Mouse (Mus musculus) heart, adult 2 months (tissue): ENCODE data around the gene Gm4559. TPM values are rescaled to one million over a fixed set of nuclear protein-coding genes. Genes with fewer than 3 reads are reported as not detected.
"Not testable (repeated sequence)": the region's sequence is repeated elsewhere in the genome, so short reads cannot be mapped to it uniquely, and the experiment has no call there.

Experiments
- DNase-seq, 2 experiments: peaks; one replicate each; pipeline ENCODE4 v3.0.0; 2021
- H3K27ac ChIP-seq: fragments of 200-600 bp; 2 replicates; pipeline ENCODE4 v1.8.1; 2022
- H3K27me3 ChIP-seq: fragments of 200-500 bp; 2 replicates; pipeline ENCODE4 v1.6.1; 2012; ENCODE audit warnings: mild to moderate bottlenecking, low read length, inconsistent platforms, mixed read lengths; ENCODE audit not compliant: control insufficient read depth, insufficient read depth
- H3K36me3 ChIP-seq: fragments of 200-500 bp; 2 replicates; pipeline ENCODE4 v1.6.1; 2012; ENCODE audit warnings: low read length, inconsistent platforms; ENCODE audit not compliant: control insufficient read depth, insufficient read depth
- H3K4me1 ChIP-seq: fragments of 200-500 bp; 2 replicates; pipeline ENCODE4 v1.6.1; 2011; ENCODE audit warnings: low read length; ENCODE audit not compliant: control insufficient read depth, insufficient read depth
- H3K4me3 ChIP-seq: fragments of 200-600 bp; 2 replicates; pipeline ENCODE4 v1.8.1; 2022
- H3K79me2 ChIP-seq: fragments of 200-500 bp; replicated peaks from 2 replicates; pipeline ENCODE4 v1.6.1; 2012; ENCODE audit warnings: mild to moderate bottlenecking, inconsistent platforms, low read length, moderate library complexity, mixed read lengths; ENCODE audit not compliant: control insufficient read depth, insufficient read depth
- H3K9ac ChIP-seq: fragments of 200-500 bp; 2 replicates; pipeline ENCODE4 v1.6.1; 2012; ENCODE audit warnings: low read depth, mild to moderate bottlenecking, control low read depth, inconsistent platforms, low read length, mixed read lengths
- CTCF ChIP-seq: fragments of 200-600 bp; IDR thresholded peaks from 2 replicates; pipeline ENCODE4 v1.8.1; 2022; ENCODE audit warnings: antibody characterized with exemption, mild to moderate bottlenecking, moderate library complexity
- EP300 ChIP-seq: fragments of 200-500 bp; IDR thresholded peaks from 2 replicates; pipeline ENCODE4 v1.6.1; 2011; ENCODE audit warnings: low read depth, low read length, control low read depth; ENCODE audit not compliant: insufficient read depth
- POLR2A ChIP-seq: fragments of 200-500 bp; IDR thresholded peaks from 2 replicates; pipeline ENCODE4 v1.6.1; 2011; ENCODE audit warnings: mild to moderate bottlenecking, low read depth, low read length, control low read depth; ENCODE audit not compliant: insufficient read depth
- WGBS: fragments of 180-500 bp; shearing (Covaris S2); methylation state at CpG from one replicate; pipeline ENCODE4 v1.1.7; 2018; 5-methylcytosine and 5-hydroxymethylcytosine counted together
- intact Hi-C: fragments of 180-260 bp; cut with DNase I; formaldehyde crosslinking; loops from one replicate; pipeline ENCODE4 v1.15.1; 2025
- polyA plus RNA-seq: library from polyadenylated mRNA; depleted of rRNA; stranded (reverse); fragments of >200 nt; gene quantifications from 2 replicates; pipeline ENCODE4 v1.2.3, GENCODE M21; 2012; rRNA removed
- total RNA-seq, 2 experiments: library from RNA; stranded (reverse); gene quantifications; 2 replicates each; pipeline ENCODE4 v1.2.3; 2021

The Gm4559 gene
- total and polyA plus RNA-seq, 3 experiments, result not detected

GRCm38 (mm10) chr7:142240978-142241377, 33.2 kb downstream of the Gm4559 start, which contains the start of gene Gm40460:
Gene Gm40460, minus strand, starts transcription at chr7:142241078.
- Histone ChIP-seq H3K36me3 (no peaks in the 10 kb centered on the region), H3K4me3 (no peak within 1 kb of the TSS), H3K9ac (no peak within 1 kb of the TSS), H3K4me1 (no peaks in the 10 kb centered on the region), H3K27me3 (no peaks in the 10 kb centered on the region), H3K79me2 (no peaks in the 10 kb centered on the region), H3K27ac (no peak within 1 kb of the TSS)
- 37% methylated on average over 2 of the region's 2 CpGs for WGBS
- no peak for DNase-seq
- no peak for TF ChIP-seq EP300
- TF ChIP-seq POLR2A, result no peak
- no peak for TF ChIP-seq CTCF
- intact Hi-C loops, result no loop called here

DNA sequence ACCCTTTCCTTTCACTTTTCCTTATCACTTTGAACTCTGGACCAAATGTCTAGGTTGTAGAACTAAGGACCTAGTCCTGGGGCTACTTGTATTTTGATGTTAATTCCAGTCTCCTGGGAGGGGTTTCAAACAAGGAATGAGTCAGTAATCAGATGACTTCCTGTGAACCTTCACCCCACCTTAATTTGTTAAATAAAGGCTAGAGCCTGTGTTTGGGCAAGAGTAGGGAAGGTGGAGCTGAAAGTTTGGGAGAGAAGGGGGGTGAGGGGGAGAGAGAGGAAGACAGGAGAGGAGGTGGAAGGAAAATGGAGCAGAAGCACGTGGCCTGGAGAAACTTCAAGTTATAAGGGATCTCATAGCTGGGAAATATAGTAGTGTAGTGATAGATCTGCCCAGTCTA, 42.6 kb downstream of the Gm4559 start:
- TF ChIP-seq CTCF, result no peak
- TF ChIP-seq POLR2A, result no peak
- TF ChIP-seq EP300, result no peak
- 33% methylated on average over 1 of the region's 1 CpGs for WGBS
- H3K27me3 ChIP-seq, result no peaks in the 10 kb centered on the region
- H3K36me3 ChIP-seq, result peaks cover 2% of the 10 kb centered on the region; the same call in 1 of the 2 replicates
- intact Hi-C loops, result no loop called here
- DNase-seq, result no peak
- no peaks in the 10 kb centered on the region for H3K79me2 ChIP-seq
- H3K9ac ChIP-seq, result no peak overlapping the region
- H3K4me1 ChIP-seq, result peaks cover 2% of the 10 kb centered on the region
- H3K4me3 ChIP-seq, result no peak overlapping the region
- no peak overlapping the region for H3K27ac ChIP-seq

GRCm38 (mm10) chr7:142229871-142230270, 44.3 kb downstream of the Gm4559 start, which contains the start of gene Krtap5-5:
Gene Krtap5-5, minus strand, starts transcription at chr7:142229971.
- H3K36me3 ChIP-seq, DNase-seq, H3K4me3 ChIP-seq, intact Hi-C loops, H3K79me2 ChIP-seq, H3K27me3 ChIP-seq, H3K9ac ChIP-seq, H3K27ac ChIP-seq, H3K4me1 ChIP-seq: not testable (repeated sequence)
- 28% methylated on average over 3 of the region's 3 CpGs for WGBS

GRCm38 (mm10) chr7:142224518-142224917, 49.6 kb downstream of the Gm4559 start:
- WGBS, result 34% methylated on average over 2 of the region's 2 CpGs
- H3K79me2 ChIP-seq, result no peaks in the 10 kb centered on the region
- intact Hi-C loops, result no loop called here

More at GRCm38 (mm10) chr7:142224518-142224917, 49.6 kb downstream of the Gm4559 start:
- H3K4me1 ChIP-seq, result no peaks in the 10 kb centered on the region
- no peak overlapping the region for H3K4me3 ChIP-seq
- no peak for DNase-seq
- H3K27ac ChIP-seq, result no peak overlapping the region
- no peaks in the 10 kb centered on the region for H3K36me3 ChIP-seq
- no peaks in the 10 kb centered on the region for H3K27me3 ChIP-seq
- TF ChIP-seq POLR2A (no peak), CTCF (no peak), EP300 (no peak)
- no peak overlapping the region for H3K9ac ChIP-seq

Other genes starting within 250 kb of the Gm4559 start
- gene Mob2, start 213.3 kb downstream of the Gm4559 start, total RNA-seq, result 10 to 100 TPM; 41.9 to 44.5 TPM
- gene Mob2, start 213.3 kb downstream of the Gm4559 start, polyA plus RNA-seq, result 44.8 and 58.9 TPM in 2 replicates
- 10 to 100 TPM; 37.4 to 43.2 TPM for gene Dusp8, start 178.5 kb downstream of the Gm4559 start, total RNA-seq
- gene Dusp8, start 178.5 kb downstream of the Gm4559 start, polyA plus RNA-seq, result 31.4 and 38.4 TPM in 2 replicates
- not detected for gene Gm45618, start 153.6 kb downstream of the Gm4559 start, total RNA-seq
- gene Gm45618, start 153.6 kb downstream of the Gm4559 start, polyA plus RNA-seq, result not detected in 2 replicates
- gene Gm39115, start 138.3 kb downstream of the Gm4559 start, total RNA-seq, result not detected
- gene Gm39115, start 138.3 kb downstream of the Gm4559 start, polyA plus RNA-seq, result not detected in 2 replicates
- gene Gm45337, start 129.8 kb downstream of the Gm4559 start, total RNA-seq, result not detected
- gene Gm45337, start 129.8 kb downstream of the Gm4559 start, polyA plus RNA-seq, result not detected in 2 replicates
- not detected for gene Gm29735, start 117.2 kb downstream of the Gm4559 start, total RNA-seq
- gene Gm29735, start 117.2 kb downstream of the Gm4559 start, polyA plus RNA-seq, result not detected in 2 replicates
- gene Gm4553, start 108.6 kb downstream of the Gm4559 start, total RNA-seq, result not detected
- not detected in 2 replicates for gene Gm4553, start 108.6 kb downstream of the Gm4559 start, polyA plus RNA-seq
- not detected for gene Krtap5-2, start 98.4 kb downstream of the Gm4559 start, total RNA-seq
- not detected in 2 replicates for gene Krtap5-2, start 98.4 kb downstream of the Gm4559 start, polyA plus RNA-seq
- gene Gm10153, start 84.0 kb downstream of the Gm4559 start, total RNA-seq, result not detected
- not detected in 2 replicates for gene Gm10153, start 84.0 kb downstream of the Gm4559 start, polyA plus RNA-seq
- not detected for gene Krtap5-3, start 73.0 kb downstream of the Gm4559 start, total RNA-seq
- not detected in 2 replicates for gene Krtap5-3, start 73.0 kb downstream of the Gm4559 start, polyA plus RNA-seq
- gene Gm7579, start 62.5 kb downstream of the Gm4559 start, total RNA-seq, result not detected
- gene Gm7579, start 62.5 kb downstream of the Gm4559 start, polyA plus RNA-seq, result not detected in 2 replicates
- not detected for gene Krtap5-5, start 44.4 kb downstream of the Gm4559 start, total RNA-seq
- gene Krtap5-5, start 44.4 kb downstream of the Gm4559 start, polyA plus RNA-seq, result not detected in 2 replicates
- gene Gm40460, start 33.3 kb downstream of the Gm4559 start, total RNA-seq, result not detected
- not detected in 2 replicates for gene Gm40460, start 33.3 kb downstream of the Gm4559 start, polyA plus RNA-seq
- gene Gm2431, start 16.0 kb downstream of the Gm4559 start, total RNA-seq, result not detected
- gene Gm2431, start 16.0 kb downstream of the Gm4559 start, polyA plus RNA-seq, result not detected in 2 replicates
- not detected for gene Krtap5-1, start 22.8 kb upstream of the Gm4559 start, total RNA-seq
- gene Krtap5-1, start 22.8 kb upstream of the Gm4559 start, polyA plus RNA-seq, result not detected in 2 replicates
- gene Krtap5-4, start 29.2 kb upstream of the Gm4559 start, total RNA-seq, result not detected
- gene Krtap5-4, start 29.2 kb upstream of the Gm4559 start, polyA plus RNA-seq, result not detected in 2 replicates
- gene Ifitm10, start 99.4 kb upstream of the Gm4559 start, total RNA-seq, result 1 to 10 TPM; 2.2 to 3.6 TPM
- gene Ifitm10, start 99.4 kb upstream of the Gm4559 start, polyA plus RNA-seq, result 4.9 and 6.4 TPM in 2 replicates
- 1 to 10 TPM; 3.5 to 4.9 TPM for gene Gm49369, start 108.3 kb upstream of the Gm4559 start, total RNA-seq
- 0.23 TPM in 1 of 2 replicates, not detected in the other for gene Gm49369, start 108.3 kb upstream of the Gm4559 start, polyA plus RNA-seq
- gene Ctsd, start 113.7 kb upstream of the Gm4559 start, total RNA-seq, result 100 to 1,000 TPM; 883 to 991 TPM
- gene Ctsd, start 113.7 kb upstream of the Gm4559 start, polyA plus RNA-seq, result 1,120 and 1,462 TPM in 2 replicates
- gene Syt8, start 160.5 kb upstream of the Gm4559 start, total RNA-seq, result not detected
- not detected in 2 replicates for gene Syt8, start 160.5 kb upstream of the Gm4559 start, polyA plus RNA-seq
- 1 to 10 TPM; 2.7 to 3.0 TPM for gene Tnni2, start 167.4 kb upstream of the Gm4559 start, total RNA-seq
- gene Tnni2, start 167.4 kb upstream of the Gm4559 start, polyA plus RNA-seq, result 5.9 and 7.5 TPM in 2 replicates
- 10 to 100 TPM; 28.4 to 35.0 TPM for gene Lsp1, start 186.4 kb upstream of the Gm4559 start, total RNA-seq
- gene Lsp1, start 186.4 kb upstream of the Gm4559 start, polyA plus RNA-seq, result 96.6 and 107 TPM in 2 replicates
- gene Tnnt3, start 224.5 kb upstream of the Gm4559 start, total RNA-seq, result 1 to 10 TPM; 1.1 to 1.3 TPM
- 1.8 TPM in 1 of 2 replicates, not detected in the other for gene Tnnt3, start 224.5 kb upstream of the Gm4559 start, polyA plus RNA-seq